Mouse (Mus musculus) inflammation-experienced regulatory T-cells, adult 6 months (primary cell): ENCODE data around the gene Atg2a. TPM values are rescaled to one million over a fixed set of nuclear protein-coding genes. Genes with fewer than 3 reads are reported as not detected.

Source experiments
- ATAC-seq: one replicate; pipeline ENCODE4 v1.8.0; 2017
- polyA plus RNA-seq, 3 experiments: library from polyadenylated mRNA; unstranded; fragments of 100-300 nt; shearing (Covaris generic); gene quantifications; one replicate each; pipeline ENCODE4 v1.2.1; 2017

The Atg2a gene
- polyA plus RNA-seq, 3 experiments from 2014 or later: 8.1 to 12.6 (median 11.5) TPM

DNA sequence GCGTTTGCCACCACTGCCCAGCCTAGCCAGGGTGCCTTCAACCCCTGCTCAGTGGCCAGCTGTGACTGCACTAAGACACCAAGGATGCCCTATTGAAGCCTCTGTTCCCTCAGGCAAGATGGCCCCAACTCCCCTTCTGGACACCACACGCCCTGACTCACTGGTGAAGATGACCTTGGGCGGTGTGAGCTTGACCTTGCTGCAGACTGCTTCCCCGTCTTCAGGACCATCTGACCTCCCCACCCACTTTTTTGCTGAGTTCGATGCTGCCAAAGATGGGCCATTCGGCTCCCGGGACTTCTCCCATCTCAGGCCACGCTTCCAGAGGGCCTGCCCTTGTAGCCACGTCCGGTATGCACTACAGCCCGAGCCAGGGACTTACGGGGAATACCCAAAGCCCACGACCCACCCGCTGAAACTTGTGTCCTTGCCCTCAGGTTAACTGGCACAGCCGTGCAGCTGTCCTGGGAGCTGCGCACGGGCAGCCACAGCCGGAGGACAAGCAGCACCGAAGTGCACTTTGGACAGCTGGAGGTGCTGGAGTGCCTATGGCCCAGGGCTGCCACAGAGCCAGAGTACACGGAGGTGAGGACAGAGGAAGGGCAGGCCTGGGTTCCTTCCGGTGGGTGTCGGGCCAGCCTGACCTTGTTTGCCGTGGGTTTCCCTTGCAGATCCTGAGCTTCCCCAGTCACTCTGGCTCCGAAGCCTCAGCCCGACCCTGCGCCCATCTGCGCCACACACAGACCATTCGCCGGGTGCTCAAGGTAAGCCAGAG is 6.2 kb downstream of the Atg2a start:
- no peak for ATAC-seq

DNA sequence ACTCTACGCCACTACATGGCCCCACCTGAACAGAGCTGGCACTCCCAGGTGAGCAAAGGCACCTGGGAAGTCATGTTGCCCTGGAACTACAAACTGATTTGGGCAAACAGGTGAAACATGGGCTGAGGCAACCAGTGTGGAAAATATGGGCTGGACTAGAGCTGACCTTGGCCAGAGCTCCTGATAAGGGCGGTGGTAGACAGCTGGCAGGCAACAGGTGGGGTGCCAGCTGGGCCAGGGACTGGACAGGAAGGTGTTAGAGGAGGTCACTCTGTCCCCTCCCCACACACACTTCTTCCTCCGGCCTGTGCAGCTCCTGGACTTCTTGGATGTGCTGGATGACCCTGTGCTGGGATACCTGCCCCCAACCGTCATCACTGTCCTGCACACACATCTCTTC is 11.6 kb downstream of the Atg2a start:
- no peak for ATAC-seq

DNA sequence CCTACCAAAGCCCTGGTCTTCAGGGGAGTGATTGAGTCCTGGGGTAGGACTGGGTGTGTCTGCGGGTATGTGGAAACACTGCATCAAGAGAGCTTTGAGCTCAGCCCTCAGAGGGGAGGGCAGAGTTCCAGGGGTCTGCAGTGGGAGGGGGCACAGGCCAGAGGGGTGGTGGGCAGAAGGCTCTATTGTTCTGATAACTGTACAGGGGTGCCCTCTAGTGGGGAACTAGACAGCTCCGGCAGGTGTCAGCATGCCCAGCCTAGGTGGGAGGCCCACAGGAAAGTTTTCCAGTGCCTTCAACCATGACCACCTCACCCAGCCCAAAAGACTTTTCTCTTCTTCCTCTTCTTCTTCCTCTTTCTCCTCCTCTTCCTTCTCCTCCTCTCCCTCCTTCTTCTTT is 19.0 kb downstream of the Atg2a start:
- no peak for ATAC-seq

DNA sequence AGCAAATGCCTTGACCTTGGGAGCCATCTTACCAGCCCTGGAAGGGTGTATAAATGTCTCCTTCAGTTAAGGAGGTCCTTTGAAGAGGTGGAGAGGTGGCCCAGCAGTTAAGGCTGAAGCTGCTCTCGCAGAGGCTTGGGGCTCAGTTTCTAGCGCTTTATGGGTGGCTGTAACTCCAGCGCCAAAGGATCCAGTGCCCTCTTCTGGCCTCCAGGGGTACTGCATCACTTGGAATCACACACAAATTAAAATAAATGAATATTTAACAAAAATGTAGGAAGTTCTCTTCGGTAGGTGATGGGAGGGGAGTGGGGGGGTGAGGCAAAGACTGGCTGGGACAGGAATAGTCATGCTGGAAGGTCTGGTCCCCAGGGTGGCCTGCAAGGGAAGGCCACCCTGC is 19.5 kb downstream of the Atg2a start:
- no peak for ATAC-seq

DNA sequence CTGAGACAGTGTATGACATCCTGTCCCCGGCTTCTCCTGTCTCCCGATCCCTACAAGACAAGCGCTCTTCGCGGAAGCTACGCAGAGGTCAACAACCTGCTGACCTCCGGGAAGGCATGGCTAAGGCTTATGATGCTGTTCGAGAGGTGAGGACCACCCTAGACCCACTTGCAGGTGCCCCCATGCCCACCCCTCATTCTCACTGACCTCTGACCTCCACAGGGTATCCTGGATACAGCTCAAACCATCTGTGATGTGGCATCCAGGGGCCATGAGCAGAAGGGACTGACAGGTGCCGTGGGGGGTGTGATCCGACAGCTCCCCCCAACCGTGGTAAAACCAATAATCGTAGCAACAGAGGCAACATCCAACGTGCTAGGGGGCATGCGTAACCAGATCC is 19.9 kb downstream of the Atg2a start:
- no peak for ATAC-seq

DNA sequence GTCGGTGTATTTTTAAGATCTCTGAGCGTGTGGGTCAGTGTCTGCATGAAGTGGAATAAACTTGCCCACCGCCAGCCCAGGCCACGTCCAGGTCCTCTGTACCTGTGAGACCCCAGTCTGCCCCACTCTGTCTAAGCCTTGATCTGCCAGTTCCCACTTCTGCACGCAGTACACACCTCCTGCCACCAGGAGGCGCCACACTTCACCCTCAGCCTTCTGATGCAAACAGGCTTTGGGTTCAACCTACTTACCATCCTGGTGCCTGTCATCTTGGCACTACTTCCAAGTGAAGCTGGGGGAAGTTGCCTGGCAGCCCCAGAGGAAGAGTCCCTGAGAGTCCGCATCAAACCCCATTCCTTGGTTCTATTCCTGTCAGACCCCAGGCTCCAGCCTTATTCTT is 20.8 kb downstream of the Atg2a start:
- no peak for ATAC-seq

DNA sequence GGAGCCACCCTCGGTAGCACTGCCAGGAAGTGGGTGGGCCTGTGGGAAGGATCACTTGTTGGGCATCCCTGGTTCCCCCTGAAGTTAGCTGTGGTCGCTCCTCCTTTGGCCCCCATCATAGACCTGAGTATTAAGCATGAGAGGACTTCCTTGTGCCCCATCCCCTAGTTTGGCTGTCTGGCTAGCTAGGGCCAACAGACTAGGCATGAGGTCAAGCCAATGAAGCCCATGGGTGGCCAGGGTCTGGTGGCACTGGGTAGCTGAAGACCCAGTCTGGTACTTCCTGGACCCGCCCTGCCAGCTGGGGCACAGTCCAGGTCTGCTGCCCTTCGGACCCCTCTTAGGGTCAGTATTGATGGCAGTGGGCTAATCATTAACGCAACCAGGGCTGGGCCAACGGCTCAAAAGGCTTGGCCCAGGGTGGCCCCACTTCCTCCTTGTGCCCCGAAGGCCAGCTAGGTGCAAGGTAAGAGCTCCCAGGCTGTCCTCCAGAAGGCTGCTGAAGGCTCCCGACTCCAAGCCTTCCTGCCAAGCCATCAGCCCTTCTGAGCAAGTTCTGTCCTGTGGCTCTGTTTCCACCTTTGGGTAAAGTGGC is 21.5 kb downstream of the Atg2a start:
- no peak for ATAC-seq

DNA sequence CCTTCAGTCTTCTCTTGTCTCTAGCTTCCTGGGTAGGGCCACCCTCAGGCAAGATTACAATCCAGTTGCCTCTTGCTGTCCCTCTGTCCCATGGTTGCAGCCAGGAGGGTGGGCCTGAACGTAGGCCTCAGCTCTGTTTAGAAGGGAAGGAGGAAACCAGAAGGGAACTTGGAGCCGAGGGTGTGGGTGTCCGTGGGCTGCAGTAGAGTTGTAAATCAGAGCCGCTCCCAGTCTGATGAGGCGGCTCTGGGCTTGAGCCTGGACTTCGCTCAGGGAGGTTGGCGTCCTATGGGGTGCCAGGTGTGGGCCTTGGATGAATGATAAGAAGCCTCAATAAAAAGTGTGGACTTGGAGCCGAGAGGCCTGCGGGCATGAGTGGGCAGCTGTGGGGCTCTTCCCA is 22.7 kb downstream of the Atg2a start:
- no peak for ATAC-seq

DNA sequence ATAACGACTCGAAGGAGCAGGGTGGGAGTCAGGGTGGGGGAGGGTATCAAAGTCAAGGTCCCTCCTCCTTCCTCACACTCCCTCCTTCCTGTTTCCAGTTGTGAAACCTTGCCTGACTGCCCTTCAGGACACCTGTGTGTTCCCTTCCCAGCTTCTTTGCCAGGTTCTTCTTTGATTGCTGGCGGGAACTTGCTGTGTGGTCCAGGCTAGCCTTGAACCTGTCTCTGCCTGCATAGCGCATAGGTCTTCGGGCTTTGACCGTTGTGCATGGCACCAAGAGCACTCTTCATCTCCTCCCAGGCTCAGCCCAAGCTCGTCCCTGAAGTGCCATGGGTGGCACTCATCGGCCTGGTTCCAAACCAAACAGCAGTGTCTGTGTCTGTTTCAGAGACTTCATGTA is 23.5 kb downstream of the Atg2a start:
- no peak for ATAC-seq

DNA sequence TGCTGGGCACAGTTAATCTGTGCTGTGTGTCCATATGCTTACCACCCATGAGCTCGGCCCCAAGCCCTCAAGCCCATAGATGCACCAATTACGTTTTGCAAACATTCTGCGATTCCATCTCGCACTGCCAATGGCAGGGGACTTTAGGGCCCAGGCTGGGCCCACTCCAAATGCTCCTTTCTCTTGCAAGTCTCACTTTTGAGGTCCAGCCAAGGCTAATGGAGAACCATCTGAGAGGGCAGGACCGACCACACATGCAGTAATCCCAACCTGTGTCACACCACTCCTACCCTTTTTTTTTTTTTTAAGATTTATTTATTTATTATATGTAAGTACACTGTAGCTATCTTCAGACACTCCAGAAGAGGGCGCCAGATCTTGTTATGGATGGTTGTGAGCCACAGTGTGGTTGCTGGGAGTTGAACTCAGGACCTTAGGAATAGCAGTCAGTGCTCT is 24.3 kb downstream of the Atg2a start:
- ATAC-seq: no peak

DNA sequence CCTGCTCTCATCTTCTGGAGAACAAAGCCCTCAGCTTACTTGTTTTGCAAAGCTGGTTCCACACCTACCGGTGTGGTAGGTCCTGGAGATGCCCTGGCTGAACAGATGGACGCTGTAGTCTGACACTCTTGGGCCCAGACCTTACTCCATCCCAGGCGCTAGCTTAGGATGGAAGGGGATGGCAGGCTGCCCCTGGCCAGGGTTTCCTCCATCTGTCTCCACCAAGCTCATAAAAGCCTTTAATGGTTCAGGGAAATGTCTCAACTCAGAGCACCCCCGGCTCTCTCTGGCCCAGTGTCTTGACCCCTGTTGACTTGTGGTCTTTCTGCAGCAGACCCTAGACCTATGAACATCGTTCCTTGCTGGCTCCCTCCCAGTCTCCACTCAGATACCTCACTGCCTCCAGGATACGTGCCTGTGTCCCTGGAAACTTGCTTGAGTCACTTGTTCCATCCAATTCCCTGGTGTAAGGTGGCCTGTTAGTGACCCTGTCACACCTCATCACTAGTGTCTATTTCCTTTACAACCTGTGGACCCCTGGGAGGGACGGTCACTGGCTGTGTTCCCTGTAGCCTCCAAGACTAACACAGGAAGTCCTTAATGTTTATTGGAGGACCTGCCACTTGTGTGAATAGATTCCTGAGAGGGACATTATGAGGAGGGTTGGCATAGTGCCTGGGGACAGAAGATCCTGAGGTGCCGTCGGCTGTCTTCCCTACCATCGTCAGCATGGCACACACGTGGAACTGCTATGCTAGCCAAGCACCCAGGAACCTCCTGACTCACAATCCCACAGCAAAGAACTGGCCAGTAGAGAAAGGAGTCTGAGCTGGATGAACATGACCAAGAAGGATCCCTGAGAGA is 26.1 kb downstream of the Atg2a start:
- ATAC-seq: no peak

DNA sequence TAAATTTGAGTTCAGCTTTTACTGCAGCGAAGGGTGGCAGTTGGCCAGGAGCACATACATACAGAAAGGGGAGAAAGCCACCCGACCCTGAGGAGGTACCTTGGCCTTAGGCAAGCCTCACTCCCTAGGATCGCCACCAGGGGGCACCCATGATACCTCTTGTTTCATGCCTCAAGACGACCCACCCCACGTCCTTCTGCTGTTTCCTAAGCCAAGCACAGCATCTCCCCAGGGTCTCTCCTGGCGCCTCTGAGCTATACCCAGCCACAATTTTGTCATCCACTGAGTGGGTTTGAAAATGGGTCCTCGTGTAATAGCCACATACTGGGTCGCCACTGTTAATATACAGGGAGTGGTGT is 26.7 kb downstream of the Atg2a start:
- ATAC-seq: peak; percentile 84

DNA sequence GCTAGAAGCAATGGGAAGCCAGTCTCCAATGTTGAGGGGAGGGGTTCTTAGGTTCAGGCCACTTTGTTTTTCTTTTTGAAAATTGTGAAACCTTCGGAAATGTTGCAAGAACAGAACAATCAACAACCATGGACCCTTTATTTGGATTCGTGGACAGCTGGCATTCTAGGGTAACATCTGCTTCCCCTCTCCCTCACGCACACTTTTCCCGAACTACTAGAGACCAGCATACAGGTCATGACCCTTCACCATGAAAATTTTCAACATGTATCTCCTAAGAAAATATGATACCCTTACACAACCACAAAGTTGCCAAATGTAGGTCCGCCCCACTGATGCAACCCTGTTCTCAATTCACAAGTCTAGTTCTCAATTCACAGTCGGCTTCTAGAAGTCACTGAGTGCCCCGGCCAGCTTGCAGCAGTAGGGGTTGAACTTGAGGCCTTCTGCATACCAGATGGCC is 27.2 kb downstream of the Atg2a start:
- ATAC-seq: no peak

DNA sequence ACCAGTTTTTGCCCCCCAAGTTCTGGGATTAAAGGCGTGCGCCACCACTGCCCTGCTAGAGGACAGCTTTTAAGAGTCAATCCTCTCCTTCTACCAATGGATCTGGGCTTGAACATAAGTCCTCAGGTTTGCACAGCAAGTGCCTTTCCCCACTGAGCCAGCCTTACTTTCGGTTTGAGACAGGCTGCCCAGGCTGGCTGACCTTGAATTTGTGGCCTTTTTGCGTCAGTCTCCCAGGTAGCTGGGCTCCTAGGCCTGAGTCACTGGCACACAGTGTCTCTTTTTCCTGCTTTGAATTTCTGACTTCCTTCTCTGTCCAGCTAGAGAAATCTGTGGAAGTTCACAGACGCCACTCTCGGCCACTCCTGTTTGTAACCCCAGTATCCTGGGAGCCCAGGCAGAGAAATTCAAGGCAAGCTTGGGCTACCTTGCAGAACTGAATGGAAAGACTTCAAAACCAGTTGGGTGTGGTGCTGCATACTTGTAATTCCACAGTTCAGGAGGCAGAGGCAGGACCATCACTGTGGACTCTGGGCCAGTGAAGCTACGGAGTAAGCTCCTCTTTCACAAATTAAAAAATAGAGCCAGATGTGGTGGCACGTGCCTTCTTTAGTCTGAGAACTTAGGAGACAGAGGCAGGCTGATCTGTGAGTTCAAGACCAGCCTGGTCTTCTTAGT is 28.5 kb downstream of the Atg2a start:
- ATAC-seq: no peak

DNA sequence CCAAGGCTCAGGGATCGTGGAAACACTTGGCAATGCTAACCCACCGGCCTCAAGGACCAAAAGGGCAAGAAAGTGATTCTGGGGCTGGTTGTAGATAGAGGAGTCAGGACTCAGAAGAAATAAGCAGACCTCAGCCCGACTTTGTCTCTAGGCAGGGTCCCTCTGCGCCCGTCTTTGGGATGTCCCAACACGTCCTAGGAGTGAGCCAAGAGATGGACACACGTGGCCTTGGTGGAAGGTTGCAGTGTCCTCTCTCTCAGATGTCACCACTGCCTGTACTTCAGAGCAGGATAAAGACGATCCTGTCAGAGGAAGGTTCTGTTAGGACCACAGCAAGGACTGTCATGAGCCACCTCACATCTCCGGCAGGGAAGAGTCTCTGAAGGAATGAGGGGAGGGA is 29.2 kb downstream of the Atg2a start:
- ATAC-seq: no peak

DNA sequence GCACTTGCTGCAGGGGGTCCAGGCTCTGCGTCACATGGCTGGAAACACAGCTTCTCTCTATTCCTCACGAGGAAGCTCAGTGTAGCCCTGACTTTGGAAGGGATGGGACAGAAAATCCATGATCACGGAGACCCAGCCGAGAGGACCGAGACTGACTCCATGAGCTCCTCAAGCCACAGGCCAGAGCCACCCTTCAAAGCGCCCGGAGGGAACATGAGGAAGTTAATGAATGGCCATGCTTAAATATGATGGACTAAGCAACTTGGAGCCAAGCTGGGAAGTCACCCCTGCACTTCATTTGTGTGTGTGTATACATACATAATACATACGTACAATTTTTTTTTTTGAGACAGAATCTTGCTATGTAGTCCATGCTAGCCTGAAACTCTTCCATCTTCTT is 29.7 kb downstream of the Atg2a start:
- ATAC-seq: no peak

DNA sequence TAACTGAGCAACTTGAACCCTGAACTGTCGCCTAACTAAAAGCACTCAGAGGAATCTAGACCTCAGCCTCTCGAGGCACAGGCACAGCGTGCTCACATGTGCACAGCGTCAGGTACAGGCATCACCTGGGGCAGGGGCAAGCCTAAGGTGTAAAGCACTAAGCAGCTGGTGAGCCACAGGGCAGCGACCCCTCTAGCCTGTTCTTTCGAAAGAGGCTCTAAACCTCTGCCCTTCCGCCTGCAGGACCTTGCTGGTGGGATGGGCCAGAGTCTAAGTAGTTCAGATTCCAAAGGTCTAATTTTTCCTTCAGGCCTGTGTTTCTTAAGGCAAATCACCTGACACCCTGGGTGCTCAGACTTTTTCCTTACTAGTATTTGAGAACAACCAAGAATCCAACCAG is 30.6 kb downstream of the Atg2a start:
- no peak for ATAC-seq

DNA sequence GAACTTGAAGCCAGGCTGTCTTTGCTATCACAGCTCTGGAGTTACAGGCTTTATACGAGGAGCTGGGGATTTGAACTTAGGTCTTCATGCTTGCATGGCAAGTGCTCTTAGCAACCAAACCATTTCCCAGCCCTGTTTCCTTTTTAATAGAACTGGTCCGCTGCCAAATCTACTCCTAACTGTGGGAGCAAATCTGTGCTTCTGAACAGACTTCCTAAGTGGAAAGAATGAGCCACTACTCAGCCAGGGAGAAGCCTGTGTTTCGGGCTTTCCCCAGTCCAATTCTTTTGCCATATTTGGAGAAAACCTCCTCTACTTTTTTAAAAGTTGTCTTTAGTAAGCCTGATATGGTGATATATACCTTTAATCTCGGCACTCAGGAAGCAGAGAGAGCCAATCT is 31.3 kb downstream of the Atg2a start:
- no peak for ATAC-seq

DNA sequence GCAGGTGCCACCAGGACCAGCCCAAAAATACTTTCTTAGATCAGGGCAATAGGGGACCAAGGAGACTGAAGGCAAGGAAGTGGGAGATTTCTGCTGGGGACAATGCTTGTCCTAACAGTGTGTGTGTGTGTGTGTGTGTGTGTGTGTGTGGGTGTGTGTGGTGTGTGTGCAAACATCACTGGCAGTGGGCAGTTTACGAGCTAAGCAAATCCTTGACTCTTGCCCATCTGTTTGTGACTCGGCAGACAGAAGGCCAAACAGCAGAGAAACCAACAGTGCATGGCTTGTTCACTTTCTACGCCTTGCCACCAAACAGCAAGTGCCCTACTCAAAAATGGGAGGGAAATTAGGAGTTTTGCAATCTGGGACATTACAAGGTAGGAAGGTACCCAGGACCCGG is 32.1 kb downstream of the Atg2a start:
- ATAC-seq: no peak

DNA sequence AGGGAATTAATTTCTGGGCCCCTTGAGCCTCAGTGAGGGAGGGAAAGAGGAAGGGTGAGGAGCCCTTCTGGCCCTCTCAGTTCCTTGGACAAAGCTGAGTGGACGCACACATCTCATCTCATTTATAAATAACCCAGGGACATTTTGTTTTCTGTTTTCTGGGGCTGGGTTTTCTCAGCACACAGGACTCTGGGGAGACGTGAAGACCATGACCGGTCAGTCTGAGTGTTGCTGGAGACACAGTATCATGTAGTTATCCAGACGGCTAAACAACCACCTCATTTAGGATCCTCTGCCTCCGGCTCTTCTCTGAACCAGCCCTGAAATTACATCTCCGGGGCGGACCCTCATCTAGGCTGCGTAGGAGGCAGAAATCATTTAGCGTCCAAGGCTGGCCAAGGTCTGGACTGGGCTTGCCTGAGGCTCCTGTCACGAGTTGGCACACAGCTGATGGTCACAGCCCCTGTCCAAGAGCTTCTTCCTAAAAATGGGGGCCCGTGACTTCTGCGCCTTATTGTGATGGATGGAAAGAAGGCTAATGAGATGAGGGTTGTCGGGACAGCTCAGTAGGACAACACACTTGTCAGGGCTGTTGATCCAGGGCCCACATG is 32.6 kb downstream of the Atg2a start:
- no peak for ATAC-seq

DNA sequence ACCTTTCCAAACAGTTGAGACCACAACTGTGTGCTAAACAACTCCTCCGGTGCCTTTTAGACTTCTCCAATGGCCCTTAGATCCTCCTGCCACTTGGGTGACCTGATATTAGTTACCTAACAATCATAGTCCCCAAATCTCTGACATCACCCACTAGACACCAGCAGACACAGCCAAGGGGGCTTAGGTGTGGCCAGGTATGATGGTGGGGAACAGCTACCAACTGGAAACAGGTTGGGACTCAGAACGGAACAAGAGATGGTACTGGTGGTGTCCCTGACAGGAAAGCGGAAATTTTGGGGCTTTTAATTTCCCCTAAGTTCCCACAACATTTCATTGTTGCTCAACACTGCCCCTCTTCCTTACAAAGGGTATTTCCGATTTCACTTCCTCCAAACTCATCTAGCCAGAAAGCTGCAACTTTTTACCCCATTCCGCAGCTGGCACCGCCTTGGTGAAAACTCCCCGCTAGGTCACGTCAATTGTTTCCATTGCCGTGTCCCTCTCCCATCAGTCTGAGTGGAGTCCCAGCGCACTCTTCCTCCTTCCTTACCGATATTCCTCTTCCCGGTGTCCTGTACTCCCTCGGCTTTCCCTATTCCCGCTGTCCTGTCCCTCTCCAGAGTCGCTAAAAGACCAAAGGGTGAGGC is 34.4 kb downstream of the Atg2a start:
- peak; percentile 51 for ATAC-seq
